Mouse (Mus musculus) frontal cortex, postnatal 25 days (tissue): ENCODE results near the gene Zfp534.
"Not testable (repeated sequence)": the region's sequence is repeated elsewhere in the genome, so short reads cannot be mapped to it uniquely, and the experiment has no call there.

Experiments used
- DNase-seq, 2 experiments: peaks; one replicate each; pipeline ENCODE4 v3.0.0; 2022; ENCODE audit warnings: low spot score in 2 of 2

Zfp534 gene

GRCm38 (mm10) chr4:147702453-147702852, at the start of gene Zfp534:
Zfp534 (minus strand) TSS chr4:147702553.
- not testable (repeated sequence) for DNase-seq

- not testable (repeated sequence) for DNase-seq
These were observed 43.9 kb upstream of the Zfp534 start for GRCm38 (mm10) chr4:147746255-147746654.

GRCm38 (mm10) chr4:147738636-147739369, 36.5 kb upstream of the Zfp534 start:
- not testable (repeated sequence) for DNase-seq

GRCm38 (mm10) chr4:147655245-147655644, 47.1 kb downstream of the Zfp534 start:
- DNase-seq: not testable (repeated sequence)

- not testable (repeated sequence) for DNase-seq
These were observed 54.9 kb downstream of the Zfp534 start for GRCm38 (mm10) chr4:147647407-147647806.

GRCm38 (mm10) chr4:147642413-147642812, 59.9 kb downstream of the Zfp534 start, which contains the start of gene Zfp979:
Zfp979 (minus strand) TSS chr4:147642513.
- DNase-seq: not testable (repeated sequence)

- not testable (repeated sequence) for DNase-seq
These were observed 60.4 kb downstream of the Zfp534 start for GRCm38 (mm10) chr4:147641932-147642331.

- DNase-seq: not testable (repeated sequence)
These were observed 68.5 kb downstream of the Zfp534 start for GRCm38 (mm10) chr4:147633818-147634262.
